Mouse (Mus musculus) liver, adult (tissue): ENCODE measurements around the gene Kirrel3.

ENCODE experiments used
- GATA4 ChIP-seq: IDR thresholded peaks from 2 replicates; pipeline ENCODE4 v1.6.1; 2014; ENCODE audit warnings: mild to moderate bottlenecking, low read length; ENCODE audit not compliant: insufficient replicate concordance

Gene Kirrel3

DNA sequence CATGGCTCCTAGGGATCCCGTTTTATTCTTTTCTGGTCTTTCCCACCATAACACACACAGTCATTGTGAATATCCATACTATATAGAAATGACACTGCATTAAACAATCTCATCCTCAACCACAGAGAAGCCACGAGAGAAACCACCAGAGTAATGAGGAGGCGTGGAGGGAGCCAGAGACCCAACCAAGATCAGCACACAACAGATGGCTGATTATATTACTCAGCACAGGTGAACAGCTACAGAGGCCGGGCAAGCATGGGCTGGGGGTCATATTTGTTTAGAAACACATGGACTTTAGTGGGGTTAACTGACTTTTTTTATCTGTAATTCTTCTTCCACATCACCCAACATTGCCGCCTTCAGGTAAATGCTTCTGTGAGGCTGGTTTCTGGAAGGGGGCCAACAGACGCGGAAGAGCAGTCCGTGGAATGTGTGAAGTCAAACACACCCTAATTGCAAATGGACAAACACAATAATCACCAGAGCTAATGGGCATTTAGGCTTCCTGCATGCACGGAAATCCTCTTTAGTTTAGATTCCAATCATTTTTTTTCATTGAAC, 76.8 kb downstream of the Kirrel3 start:
- TF ChIP-seq GATA4: no peak

DNA sequence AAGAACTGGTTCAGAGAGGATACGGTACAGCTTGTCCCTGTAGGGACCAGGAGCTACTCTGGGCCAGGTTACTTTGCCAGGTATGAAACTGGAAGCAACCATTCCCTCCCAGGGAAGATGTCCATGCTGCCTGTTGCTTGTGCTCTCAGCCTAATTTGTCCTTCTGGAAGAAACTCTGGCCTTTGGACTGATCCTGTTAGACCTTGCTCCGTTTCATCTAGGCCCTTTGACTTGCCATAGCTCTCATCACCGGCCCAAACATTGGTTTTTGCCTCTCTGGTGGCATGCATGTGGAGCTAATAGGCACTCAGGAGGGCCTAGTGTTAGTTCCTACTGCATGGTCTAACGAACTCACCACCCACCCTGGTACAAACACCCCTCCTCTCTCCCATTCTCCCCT, 88.2 kb downstream of the Kirrel3 start:
- TF ChIP-seq GATA4: no peak

DNA sequence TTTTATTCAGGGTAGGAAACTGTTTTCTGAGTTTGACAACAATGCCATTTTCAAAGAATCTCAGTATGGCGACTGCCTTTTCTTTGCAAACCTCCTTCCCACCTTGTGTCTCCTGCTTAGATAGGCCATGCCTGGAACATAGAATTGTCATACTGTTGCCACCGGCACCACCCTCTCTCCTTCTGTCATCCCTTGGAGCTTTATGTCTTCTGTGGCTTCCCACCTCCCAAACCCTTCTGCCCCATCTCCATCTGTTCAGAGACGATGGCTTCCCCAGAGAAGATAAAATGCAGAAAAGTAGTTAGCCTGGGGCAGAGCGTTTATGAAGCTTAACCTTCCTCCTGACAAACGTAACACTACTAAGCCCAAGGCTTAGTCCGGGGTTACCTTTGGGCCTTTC, 88.9 kb downstream of the Kirrel3 start:
- no peak for TF ChIP-seq GATA4

DNA sequence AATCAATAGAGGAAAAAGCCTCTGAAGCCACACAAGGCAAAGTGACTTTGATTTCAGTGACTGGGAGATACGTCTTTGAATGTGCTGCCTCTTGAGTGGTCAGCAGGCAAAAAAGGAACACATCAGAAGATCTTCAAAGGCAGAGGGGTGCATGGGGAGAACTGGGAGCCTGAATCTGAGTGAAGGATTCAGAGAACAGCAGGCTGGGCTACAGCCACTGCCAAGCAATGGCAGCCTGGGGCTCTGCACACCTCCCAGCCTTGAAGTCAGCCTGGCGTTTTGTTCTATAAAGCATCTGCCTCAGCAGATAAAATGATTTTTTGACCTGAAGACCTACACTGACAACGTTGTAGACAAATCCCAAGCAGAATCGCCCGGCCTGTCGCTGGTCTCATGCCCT, 93.5 kb downstream of the Kirrel3 start:
- TF ChIP-seq GATA4: no peak

DNA sequence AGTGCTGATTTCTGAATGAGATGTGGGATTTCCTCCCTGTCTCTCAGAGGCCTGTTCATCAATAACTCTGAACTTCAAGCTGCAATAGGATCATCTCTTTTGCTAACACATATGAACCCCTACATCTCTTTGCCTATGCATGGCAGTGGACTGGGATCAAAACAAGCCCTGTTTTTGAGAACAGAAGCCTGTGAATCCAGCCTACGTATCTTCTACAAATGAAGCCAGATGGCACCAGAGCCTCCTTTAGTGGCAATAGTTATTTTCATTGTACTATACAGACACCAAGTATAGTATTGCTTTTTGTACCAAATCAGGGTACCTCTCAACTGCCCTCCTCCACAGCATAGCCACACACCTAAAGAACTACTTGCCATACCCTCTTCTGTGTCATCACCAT, 94.4 kb downstream of the Kirrel3 start:
- no peak for TF ChIP-seq GATA4

DNA sequence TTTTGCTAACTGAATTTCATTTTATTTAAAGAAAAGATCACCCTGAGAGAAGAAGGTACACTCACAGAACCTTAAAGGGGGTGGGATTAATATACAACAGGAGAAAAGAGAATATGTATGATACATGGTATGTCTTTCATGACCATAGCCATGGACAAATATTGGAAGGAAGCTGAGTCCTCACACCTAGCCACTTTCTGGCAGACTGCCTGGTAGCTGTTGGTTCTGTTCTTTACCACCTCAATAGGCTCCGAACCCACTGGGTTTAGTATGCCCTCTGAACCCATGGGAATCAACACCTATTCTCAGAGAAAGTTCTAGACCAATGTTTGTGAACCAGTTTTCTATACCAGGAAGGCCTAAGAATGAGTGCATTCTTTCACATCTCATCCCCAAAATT, 96.8 kb downstream of the Kirrel3 start:
- no peak for TF ChIP-seq GATA4

DNA sequence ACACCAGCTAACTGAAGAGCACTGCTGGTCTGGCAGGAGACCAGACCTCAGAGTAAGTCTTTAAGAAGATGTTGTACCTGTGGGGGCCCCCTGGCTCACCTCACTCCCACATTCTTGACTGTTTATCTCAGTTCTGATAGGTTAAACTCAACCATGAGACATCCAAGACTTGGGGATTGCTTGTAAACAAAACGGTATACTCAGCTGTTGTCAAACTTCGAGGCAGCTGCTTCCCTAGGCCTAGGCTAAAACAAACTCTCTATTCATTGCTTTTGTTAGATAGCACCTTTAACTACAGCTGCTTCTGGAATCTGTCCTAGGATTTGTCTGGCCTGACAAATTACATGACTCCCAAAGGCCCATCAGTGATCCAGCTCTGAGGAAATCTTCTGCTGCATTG, 99.8 kb downstream of the Kirrel3 start:
- no peak for TF ChIP-seq GATA4

DNA sequence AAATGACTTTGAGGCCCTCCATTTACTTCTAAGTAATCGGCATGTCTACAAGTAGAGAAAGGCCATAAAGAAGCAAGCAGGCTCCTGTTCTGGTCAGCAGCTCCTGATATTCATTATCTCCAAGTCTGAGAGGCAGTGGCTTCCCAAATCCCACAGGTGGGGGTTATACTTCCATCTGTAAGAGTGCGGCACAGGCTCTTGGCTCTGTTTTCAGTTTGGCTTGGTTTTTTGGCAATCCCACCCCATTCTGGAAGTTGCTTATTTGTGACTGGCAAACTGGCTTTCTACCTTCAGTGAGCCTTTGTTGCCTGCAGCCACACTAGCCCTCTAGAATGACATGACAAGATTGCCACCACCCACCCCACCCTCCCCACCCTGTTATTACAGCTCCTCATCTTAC, 100.4 kb downstream of the Kirrel3 start:
- no peak for TF ChIP-seq GATA4

DNA sequence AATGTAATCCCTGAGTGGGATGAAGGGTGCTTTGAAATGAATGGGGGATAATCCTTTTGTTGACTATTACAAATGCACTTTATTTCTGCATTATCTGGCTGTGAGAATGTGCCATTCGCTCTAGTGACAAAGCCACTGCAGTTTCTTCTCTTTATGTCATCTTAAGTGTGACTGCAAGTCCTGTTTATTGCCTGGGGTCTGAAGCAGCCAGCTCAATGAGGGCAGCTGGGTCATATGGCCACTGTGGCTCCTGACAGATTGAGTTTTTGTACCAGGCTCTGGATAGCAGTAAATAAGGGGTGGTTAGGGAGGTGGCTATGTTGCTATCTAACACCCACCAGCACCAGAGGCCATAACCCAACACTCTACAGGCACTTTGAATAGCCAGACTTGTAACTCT, 104.1 kb downstream of the Kirrel3 start:
- no peak for TF ChIP-seq GATA4

DNA sequence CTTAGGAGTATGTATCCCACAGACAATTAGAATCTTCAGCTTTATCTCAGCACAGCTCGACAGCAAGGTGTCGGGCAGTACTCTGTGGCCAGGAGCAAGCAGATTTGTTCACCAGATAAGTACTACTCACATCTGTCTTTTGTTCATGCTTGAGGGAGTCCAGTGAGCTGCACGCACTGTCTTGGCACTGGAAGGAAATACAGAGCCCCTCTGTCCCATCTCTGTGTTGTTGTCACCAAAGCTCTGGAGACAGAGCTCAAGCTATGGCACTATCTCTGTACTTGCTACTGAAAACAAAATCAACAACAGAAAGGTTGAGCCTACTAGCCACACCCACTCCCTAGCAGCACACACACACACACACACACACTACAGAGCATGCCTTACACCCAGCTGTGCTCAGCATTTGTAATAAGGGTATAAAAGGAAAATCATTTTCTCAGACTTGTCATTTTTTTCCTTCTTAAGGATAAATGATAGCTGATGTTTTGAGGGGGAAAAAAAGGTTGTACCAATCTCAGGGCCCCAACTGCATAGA, 106.4 kb downstream of the Kirrel3 start:
- TF ChIP-seq GATA4: no peak

DNA sequence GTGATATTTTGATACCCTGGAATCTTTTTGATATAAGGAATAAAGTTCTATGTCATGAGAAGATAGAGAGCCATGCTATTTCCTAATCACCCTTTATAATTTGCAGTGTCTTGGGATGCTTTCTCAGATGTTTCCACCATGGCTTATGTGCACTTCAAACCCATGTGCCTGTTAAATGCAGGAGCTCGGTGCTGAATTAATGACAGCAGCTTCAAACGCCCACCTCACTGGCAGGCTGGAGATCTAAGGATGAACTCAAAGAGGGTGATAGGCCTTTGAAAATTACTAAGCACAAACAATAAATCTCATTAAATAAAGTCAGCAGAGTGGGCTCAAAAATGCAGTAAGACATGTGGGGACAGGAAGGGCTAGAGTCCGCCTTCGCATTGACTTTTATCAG, 108.2 kb downstream of the Kirrel3 start:
- TF ChIP-seq GATA4: no peak

DNA sequence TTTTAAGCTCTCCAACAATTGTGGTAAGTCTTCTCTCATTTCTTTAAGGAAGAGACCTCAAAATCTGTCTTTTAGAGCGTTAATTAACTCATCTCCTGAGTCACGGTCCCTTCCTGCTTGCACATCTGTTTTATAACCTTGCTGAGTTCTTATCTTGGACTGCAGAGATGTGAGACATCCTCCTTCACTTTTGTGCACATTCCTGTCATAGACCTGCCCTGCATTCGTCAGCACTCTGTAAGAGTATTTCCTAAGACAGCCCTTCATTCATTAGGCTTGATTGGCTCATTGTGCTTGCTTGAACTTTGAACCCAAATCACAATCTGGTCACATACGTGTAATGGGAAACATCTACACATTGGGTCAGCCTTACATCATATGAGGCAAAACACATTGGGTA, 114.6 kb downstream of the Kirrel3 start:
- TF ChIP-seq GATA4: no peak

DNA sequence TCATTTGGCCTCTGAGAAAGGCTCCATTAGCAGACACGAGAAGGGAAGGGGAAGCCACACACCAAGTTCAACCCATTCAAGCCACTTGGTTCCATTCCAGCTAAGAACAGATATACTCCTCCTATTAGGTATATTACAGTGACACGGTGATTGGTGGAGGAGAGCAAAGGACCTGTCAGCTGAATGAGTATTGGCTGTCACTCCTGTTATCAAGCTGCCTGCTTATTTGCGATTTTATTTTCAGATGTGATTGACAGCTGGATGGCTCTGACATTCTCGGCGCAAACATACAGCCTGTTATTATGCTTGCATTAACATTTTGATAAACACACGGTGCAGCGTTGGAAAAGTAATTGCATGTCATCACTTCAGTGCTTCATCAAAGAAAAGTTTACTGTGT, 118.1 kb downstream of the Kirrel3 start:
- TF ChIP-seq GATA4: no peak

DNA sequence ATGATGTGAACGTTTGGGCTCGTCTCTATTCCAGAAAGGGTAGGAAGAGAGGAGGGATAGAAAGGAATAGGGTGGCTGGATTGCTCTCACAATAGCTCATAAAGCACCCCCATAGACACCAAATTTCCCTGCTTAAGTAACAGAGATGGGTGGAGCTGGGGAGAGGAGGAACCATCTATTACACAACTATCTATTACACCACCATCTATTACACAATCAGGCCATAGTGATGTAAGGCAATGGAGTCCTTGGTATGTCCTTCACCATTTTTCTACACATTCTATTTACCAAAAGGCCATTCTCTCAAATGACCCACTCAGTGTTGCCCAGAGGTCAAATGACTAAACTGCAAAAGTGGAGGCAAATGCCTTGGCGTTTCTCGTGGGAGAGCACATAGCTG, 119.2 kb downstream of the Kirrel3 start:
- TF ChIP-seq GATA4: no peak

DNA sequence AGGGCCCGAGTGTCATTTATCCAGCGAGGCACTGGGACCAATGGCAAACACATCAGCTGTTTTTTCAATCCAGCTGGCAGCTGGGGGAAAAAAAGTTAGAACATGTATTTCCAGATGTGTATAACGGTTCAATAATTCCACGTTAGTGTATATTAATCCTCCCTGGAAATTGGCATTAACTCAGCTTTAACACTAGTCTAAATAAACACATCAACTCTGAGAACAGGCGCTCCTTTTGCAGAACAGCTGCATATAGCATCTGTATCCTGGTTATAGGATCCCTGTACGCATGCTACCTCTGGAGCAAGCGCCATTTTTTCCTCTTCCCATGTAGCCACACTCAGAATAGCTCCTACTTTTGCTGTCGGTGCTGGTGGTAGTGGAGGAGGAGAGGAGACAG, 119.8 kb downstream of the Kirrel3 start:
- no peak for TF ChIP-seq GATA4

DNA sequence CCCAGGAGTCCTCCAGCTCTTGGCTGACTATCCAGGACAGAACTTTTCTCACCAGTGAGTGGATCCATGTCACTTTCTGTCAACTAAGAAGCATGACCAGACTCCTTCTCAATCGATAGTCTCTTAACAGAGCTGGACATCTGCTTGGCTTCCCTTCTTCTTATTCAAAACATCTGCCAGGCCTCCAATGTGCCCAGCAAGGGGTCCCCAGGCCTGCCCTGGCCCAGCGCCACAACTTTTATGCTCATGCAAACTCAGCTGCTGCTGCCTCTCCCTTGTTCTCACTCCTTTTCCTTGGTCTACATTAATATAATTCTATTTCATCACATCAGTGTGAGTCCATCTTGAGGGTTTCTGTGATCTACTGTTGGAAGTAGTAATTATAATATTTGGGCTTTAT, 122.3 kb downstream of the Kirrel3 start:
- TF ChIP-seq GATA4: no peak
